Mouse (Mus musculus): ENCODE measurements around the gene Rasl10b. TPM values are rescaled to one million over a fixed set of nuclear protein-coding genes. Genes with fewer than 3 reads are reported as not detected.

Gene Rasl10b
- polyA plus RNA-seq, 1 experiment from 2014 or later, result 0.27 TPM

GRCm38 (mm10) chr11:83406391-83406790, 2.5 kb upstream of the Rasl10b start:
- H3K27ac ChIP-seq, result no peak overlapping the region
- peaks cover 3% of the 10 kb centered on the region; the same call in 1 of the 2 replicates for H3K4me1 ChIP-seq (replicated peaks)
- H3K9me3 ChIP-seq (replicated peaks), result no peaks in the 10 kb centered on the region
- no peak for ATAC-seq (ENCODE audit: low read depth)
- peaks cover 21% of the 10 kb centered on the region for H3K36me3 ChIP-seq
- no peak overlapping the region for H3K9ac ChIP-seq
- DNase-seq, result no peak
- 55% methylated on average over 3 of the region's 3 CpGs for WGBS (ENCODE audit: insufficient replicate concordance)
- no peak overlapping the region for H3K4me2 ChIP-seq
- no peak overlapping the region for H3K4me3 ChIP-seq (replicated peaks)
- peaks cover 45% of the 10 kb centered on the region for H3K27me3 ChIP-seq

- H3K9ac ChIP-seq, result no peak overlapping the region
- DNase-seq (no peak), ATAC-seq (ENCODE audit: low read depth) (no peak)
- H3K4me2 ChIP-seq, result no peak overlapping the region
- H3K4me3 ChIP-seq (replicated peaks), result no peak overlapping the region
- 34% methylated on average over 8 of the region's 8 CpGs for WGBS (ENCODE audit: insufficient replicate concordance)
- H3K27me3 ChIP-seq, result peaks cover 64% of the 10 kb centered on the region
- H3K27ac ChIP-seq, result no peak overlapping the region
- no peaks in the 10 kb centered on the region for H3K9me3 ChIP-seq (replicated peaks)
- H3K4me1 ChIP-seq (replicated peaks), result peaks cover 3% of the 10 kb centered on the region; the same call in 1 of the 2 replicates
- H3K36me3 ChIP-seq, result peaks cover 10% of the 10 kb centered on the region
These were observed 695 bp upstream of the Rasl10b start for GRCm38 (mm10) chr11:83408242-83408641.

DNA sequence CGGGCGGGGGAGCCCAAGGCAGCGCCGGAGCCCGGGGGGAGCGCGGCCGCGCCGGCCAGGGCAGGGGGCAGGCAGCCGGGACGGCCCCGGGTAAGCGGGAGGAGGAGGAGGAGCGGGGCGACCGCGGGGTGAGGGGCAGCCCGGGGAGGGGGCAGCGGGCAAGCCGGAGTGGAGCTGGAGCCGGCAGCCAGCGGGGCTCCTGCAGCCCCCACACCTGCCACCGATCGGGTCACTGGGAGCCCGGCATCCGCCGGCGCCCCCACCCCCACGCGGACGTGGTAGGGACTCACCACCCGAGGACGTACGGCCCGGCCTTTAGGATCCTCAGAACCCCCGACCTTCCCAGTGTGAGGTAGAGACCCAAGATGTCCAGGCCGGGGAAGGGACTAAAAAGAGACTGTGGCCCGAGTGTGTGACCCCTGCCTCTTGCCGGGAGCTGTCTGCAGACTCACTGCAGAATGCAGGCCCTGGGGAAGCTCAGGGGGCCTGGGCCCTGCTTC, 905 bp downstream of the Rasl10b start:
- H3K27me3 ChIP-seq, result peaks cover 70% of the 10 kb centered on the region
- WGBS (ENCODE audit: insufficient replicate concordance), result 3% methylated on average over 25 of the region's 40 CpGs
- DNase-seq, result no peak
- H3K9me3 ChIP-seq (replicated peaks), result no peaks in the 10 kb centered on the region
- H3K36me3 ChIP-seq, result no peaks in the 10 kb centered on the region
- peak overlapping the region; percentile 45 for H3K9ac ChIP-seq
- no peak for ATAC-seq (ENCODE audit: low read depth)
- H3K4me3 ChIP-seq (replicated peaks), result peak overlapping the region; percentile 62
- H3K4me1 ChIP-seq (replicated peaks), result peaks cover 3% of the 10 kb centered on the region; the same call in 1 of the 2 replicates
- peak overlapping the region; percentile 68 for H3K4me2 ChIP-seq
- H3K27ac ChIP-seq, result no peak overlapping the region

DNA sequence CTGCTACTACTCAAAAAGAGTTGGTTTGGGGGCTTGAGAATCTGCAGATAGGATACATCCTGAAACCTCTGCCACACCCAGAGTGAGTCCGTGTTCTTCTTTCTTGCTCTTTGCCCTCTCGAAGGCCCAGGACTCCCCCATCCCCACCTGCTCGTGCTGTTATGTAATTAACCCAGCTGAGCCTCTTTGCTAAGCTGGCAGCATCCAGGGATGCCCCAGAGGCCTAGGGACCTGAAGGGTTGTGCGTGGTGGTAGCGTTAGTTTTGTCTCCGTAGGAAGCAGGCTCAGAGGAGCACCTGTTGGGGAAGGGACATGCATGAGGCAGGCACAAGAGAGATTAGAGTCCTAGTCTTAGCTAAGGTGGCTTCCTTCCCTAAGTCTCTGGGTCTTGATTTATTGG, 1.6 kb downstream of the Rasl10b start:
- no peaks in the 10 kb centered on the region for H3K9me3 ChIP-seq (replicated peaks)
- no peak overlapping the region for H3K27ac ChIP-seq
- H3K4me2 ChIP-seq, result peak overlapping the region; percentile 68
- peaks cover 3% of the 10 kb centered on the region; the same call in 1 of the 2 replicates for H3K4me1 ChIP-seq (replicated peaks)
- H3K27me3 ChIP-seq, result peaks cover 70% of the 10 kb centered on the region
- H3K4me3 ChIP-seq (replicated peaks), result no peak overlapping the region
- 44% methylated on average over 6 of the region's 6 CpGs for WGBS (ENCODE audit: insufficient replicate concordance)
- no peaks in the 10 kb centered on the region for H3K36me3 ChIP-seq
- DNase-seq (no peak), ATAC-seq (ENCODE audit: low read depth) (no peak)
- H3K9ac ChIP-seq, result no peak overlapping the region

GRCm38 (mm10) chr11:83417080-83417479, 8.1 kb downstream of the Rasl10b start:
- H3K4me1 ChIP-seq (replicated peaks), result peaks cover 4% of the 10 kb centered on the region; the same call in 1 of the 2 replicates
- H3K9me3 ChIP-seq (replicated peaks), result no peaks in the 10 kb centered on the region
- no peak overlapping the region for H3K9ac ChIP-seq
- H3K27ac ChIP-seq, result no peak overlapping the region
- DNase-seq, result no peak
- ATAC-seq (ENCODE audit: low read depth), result no peak
- H3K27me3 ChIP-seq, result peaks cover 79% of the 10 kb centered on the region
- no peak overlapping the region for H3K4me3 ChIP-seq (replicated peaks)
- no peaks in the 10 kb centered on the region for H3K36me3 ChIP-seq
- no peak overlapping the region for H3K4me2 ChIP-seq
- WGBS (ENCODE audit: insufficient replicate concordance), result 7% methylated on average over 5 of the region's 5 CpGs

GRCm38 (mm10) chr11:83417708-83418107, 8.8 kb downstream of the Rasl10b start:
- Histone ChIP-seq H3K9me3 (replicated peaks) (no peaks in the 10 kb centered on the region), H3K4me2 (no peak overlapping the region), H3K9ac (no peak overlapping the region), H3K4me3 (replicated peaks) (no peak overlapping the region), H3K27ac (no peak overlapping the region), H3K4me1 (replicated peaks) (peaks cover 4% of the 10 kb centered on the region; the same call in 1 of the 2 replicates), H3K36me3 (no peaks in the 10 kb centered on the region), H3K27me3 (peaks cover 76% of the 10 kb centered on the region)
- WGBS (ENCODE audit: insufficient replicate concordance), result 69% methylated on average over 7 of the region's 7 CpGs
- no peak for ATAC-seq (ENCODE audit: low read depth)
- no peak for DNase-seq

DNA sequence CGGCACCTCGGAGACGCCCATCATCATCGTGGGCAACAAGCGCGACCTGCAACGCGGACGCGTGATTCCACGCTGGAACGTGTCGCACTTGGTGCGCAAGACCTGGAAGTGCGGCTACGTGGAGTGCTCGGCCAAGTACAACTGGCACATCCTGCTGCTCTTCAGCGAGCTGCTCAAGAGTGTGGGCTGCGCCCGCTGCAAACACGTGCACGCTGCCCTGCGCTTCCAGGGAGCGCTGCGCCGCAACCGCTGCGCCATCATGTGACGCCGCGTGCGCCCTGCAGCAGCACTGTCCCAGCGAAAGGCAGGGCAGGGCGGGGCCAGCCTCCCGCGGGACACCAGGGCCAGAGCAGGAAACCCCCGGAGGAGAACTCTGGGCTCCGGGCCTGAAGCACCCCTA, 9.6 kb downstream of the Rasl10b start:
- H3K36me3 ChIP-seq, result no peaks in the 10 kb centered on the region
- H3K9ac ChIP-seq, result no peak overlapping the region
- ATAC-seq (ENCODE audit: low read depth), result no peak
- WGBS (ENCODE audit: insufficient replicate concordance), result 9% methylated on average over 38 of the region's 38 CpGs
- H3K4me2 ChIP-seq, result peak overlapping the region; percentile 17; the same call in 1 of the 2 replicates
- DNase-seq, result no peak
- peaks cover 67% of the 10 kb centered on the region for H3K27me3 ChIP-seq
- peaks cover 4% of the 10 kb centered on the region; the same call in 1 of the 2 replicates for H3K4me1 ChIP-seq (replicated peaks)
- no peak overlapping the region for H3K4me3 ChIP-seq (replicated peaks)
- H3K9me3 ChIP-seq (replicated peaks), result no peaks in the 10 kb centered on the region
- no peak overlapping the region for H3K27ac ChIP-seq

- H3K9me3 ChIP-seq (replicated peaks), result no peaks in the 10 kb centered on the region
- 16% methylated on average over 4 of the region's 4 CpGs for WGBS (ENCODE audit: insufficient replicate concordance)
- no peak overlapping the region for H3K9ac ChIP-seq
- DNase-seq, result no peak
- no peak overlapping the region for H3K4me2 ChIP-seq
- no peak for ATAC-seq (ENCODE audit: low read depth)
- H3K4me3 ChIP-seq (replicated peaks), result no peak overlapping the region
- no peak overlapping the region for H3K27ac ChIP-seq
- H3K4me1 ChIP-seq (replicated peaks), result peaks cover 4% of the 10 kb centered on the region; the same call in 1 of the 2 replicates
- H3K27me3 ChIP-seq, result peaks cover 70% of the 10 kb centered on the region
- no peaks in the 10 kb centered on the region for H3K36me3 ChIP-seq
These were observed 11.4 kb downstream of the Rasl10b start for GRCm38 (mm10) chr11:83420338-83420737.

DNA sequence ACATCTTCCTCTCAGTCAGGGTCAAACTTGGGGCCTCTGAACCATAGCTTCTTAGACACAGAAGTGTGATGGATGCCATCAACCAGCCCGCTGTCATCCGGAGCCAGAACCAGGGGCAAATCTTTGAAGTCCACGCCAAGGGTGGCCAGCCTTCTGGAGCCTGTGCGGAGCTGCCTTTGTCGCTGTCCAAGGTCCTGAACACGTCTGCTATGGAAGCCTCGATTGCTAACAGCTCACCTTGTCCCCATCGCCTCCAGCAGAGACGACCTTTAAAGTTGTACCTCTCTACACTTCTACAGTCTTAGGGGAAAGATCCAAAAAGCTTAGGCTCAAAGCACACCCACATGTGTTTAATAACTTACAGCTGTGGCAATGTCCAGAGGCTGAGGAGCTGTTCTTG, 12.4 kb downstream of the Rasl10b start:
- H3K4me3 ChIP-seq (replicated peaks), result no peak overlapping the region
- no peak overlapping the region for H3K9ac ChIP-seq
- H3K9me3 ChIP-seq (replicated peaks), result no peaks in the 10 kb centered on the region
- H3K36me3 ChIP-seq, result no peaks in the 10 kb centered on the region
- 3% methylated on average over 9 of the region's 9 CpGs for WGBS (ENCODE audit: insufficient replicate concordance)
- peaks cover 4% of the 10 kb centered on the region; the same call in 1 of the 2 replicates for H3K4me1 ChIP-seq (replicated peaks)
- ATAC-seq (ENCODE audit: low read depth) (no peak), DNase-seq (peak; percentile 36)
- peaks cover 73% of the 10 kb centered on the region for H3K27me3 ChIP-seq
- H3K4me2 ChIP-seq, result no peak overlapping the region
- H3K27ac ChIP-seq, result no peak overlapping the region

DNA sequence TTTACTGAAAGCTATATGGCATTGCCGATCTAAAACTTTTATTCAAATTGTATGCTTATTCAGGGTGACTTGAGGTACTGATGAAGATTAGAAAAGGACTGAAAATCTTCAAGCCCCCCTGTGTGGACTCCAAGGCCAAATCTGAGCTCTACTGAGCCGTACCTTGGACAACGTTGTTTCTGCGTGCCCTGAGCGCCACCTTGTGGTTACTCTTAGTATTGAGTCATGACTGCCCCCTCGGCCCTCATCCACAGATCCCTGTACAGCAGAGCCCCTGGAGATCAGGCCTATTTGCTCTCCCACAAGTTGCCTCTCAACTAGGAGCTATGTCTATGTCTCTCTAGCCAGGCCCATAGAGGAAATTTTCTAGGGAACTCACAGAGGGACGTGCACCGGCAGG, 15.7 kb downstream of the Rasl10b start:
- Histone ChIP-seq H3K36me3 (no peaks in the 10 kb centered on the region), H3K4me2 (no peak overlapping the region), H3K9me3 (replicated peaks) (no peaks in the 10 kb centered on the region), H3K9ac (no peak overlapping the region), H3K4me1 (replicated peaks) (peaks cover 3% of the 10 kb centered on the region), H3K27ac (no peak overlapping the region), H3K27me3 (peaks cover 73% of the 10 kb centered on the region), H3K4me3 (replicated peaks) (no peak overlapping the region)
- ATAC-seq (ENCODE audit: low read depth) (0 out of 2 replicates have a peak, but pooled peaks have one; percentile 41), DNase-seq (peak; percentile 50)
- 7% methylated on average over 8 of the region's 8 CpGs for WGBS (ENCODE audit: insufficient replicate concordance)

GRCm38 (mm10) chr11:83426964-83427363, 18.0 kb downstream of the Rasl10b start:
- DNase-seq (peak; percentile 18), ATAC-seq (ENCODE audit: low read depth) (no peak)
- H3K9ac ChIP-seq, result no peak overlapping the region
- peak overlapping the region; percentile 10; the same call in 1 of the 2 replicates for H3K4me2 ChIP-seq
- 6% methylated on average over 17 of the region's 17 CpGs for WGBS (ENCODE audit: insufficient replicate concordance)
- peaks cover 68% of the 10 kb centered on the region for H3K27me3 ChIP-seq
- H3K36me3 ChIP-seq, result no peaks in the 10 kb centered on the region
- H3K4me3 ChIP-seq (replicated peaks), result peak overlapping the region; percentile 14; the same call in 1 of the 2 replicates
- no peak overlapping the region for H3K27ac ChIP-seq
- H3K9me3 ChIP-seq (replicated peaks), result no peaks in the 10 kb centered on the region
- peaks cover 3% of the 10 kb centered on the region for H3K4me1 ChIP-seq (replicated peaks)

- H3K36me3 ChIP-seq, result no peaks in the 10 kb centered on the region
- peaks cover 58% of the 10 kb centered on the region for H3K27me3 ChIP-seq
- H3K9me3 ChIP-seq (replicated peaks), result no peaks in the 10 kb centered on the region
- ATAC-seq (ENCODE audit: low read depth) (no peak), DNase-seq (no peak)
- H3K4me2 ChIP-seq, result no peak within 1 kb of the TSS
- no peak within 1 kb of the TSS for H3K27ac ChIP-seq
- no peak within 1 kb of the TSS for H3K9ac ChIP-seq
- 49% methylated on average over 5 of the region's 5 CpGs for WGBS (ENCODE audit: insufficient replicate concordance)
- peaks cover 3% of the 10 kb centered on the region for H3K4me1 ChIP-seq (replicated peaks)
- H3K4me3 ChIP-seq (replicated peaks), result no peak within 1 kb of the TSS
These were observed 20.4 kb downstream of the Rasl10b start, which contains the start of gene Gas2l2 for GRCm38 (mm10) chr11:83429355-83429754. Gene Gas2l2, minus strand, starts transcription at chr11:83429455.
